Mouse (Mus musculus): ENCODE measurements around the gene Zbtb17.

GRCm38 (mm10) chr4:141487581-141487980 is 43.1 kb downstream of the Zbtb17 start:
- no peak for TF ChIP-seq POLR2A (IDR thresholded peaks at IDR 0.05; ENCODE audit: extremely low read depth, insufficient read depth, low read length)
- no peak for TF ChIP-seq CTCF (IDR thresholded peaks at IDR 0.05; ENCODE audit: extremely low read depth, insufficient read depth, low read length)

Measured in cortical plate, adult 2 months (tissue).